Mouse (Mus musculus): ENCODE measurements at regions not wholly inside any gene's neighbourhood (a gene's known extent, or its start where the extent isn't known, plus 50 kb on each side); places are given as distances from the start of the nearest gene placed in this dataset.

GRCm38 (mm10) chr10:5747681-5748080 lies 57.7 kb downstream of the Fbxo5 start:
- no peak for DNase-seq (ENCODE audit: low spot score)

- DNase-seq (ENCODE audit: low spot score): peak; percentile 55
Observed at GRCm38 (mm10) chr10:5735141-5735540, 70.3 kb downstream of the Fbxo5 start.

- no peak for DNase-seq (ENCODE audit: low spot score)
Observed at GRCm38 (mm10) chr10:5699791-5700190, 60.8 kb downstream of the Vip start.

- DNase-seq (ENCODE audit: low spot score): no peak
Observed at GRCm38 (mm10) chr10:5697457-5697856, 58.4 kb downstream of the Vip start.
